Mouse (Mus musculus) thymus, adult 18-20 months (tissue): ENCODE data around the gene Focad.

ENCODE experiments used
- DNase-seq, 2 experiments: peaks; one replicate each; pipeline ENCODE4 v3.0.0; 2022; ENCODE audit warnings: mixed read lengths in 2 of 2

Focad gene

GRCm38 (mm10) chr4:88406887-88407696 lies 312.7 kb downstream of the Focad start:
- no peak for DNase-seq

DNA sequence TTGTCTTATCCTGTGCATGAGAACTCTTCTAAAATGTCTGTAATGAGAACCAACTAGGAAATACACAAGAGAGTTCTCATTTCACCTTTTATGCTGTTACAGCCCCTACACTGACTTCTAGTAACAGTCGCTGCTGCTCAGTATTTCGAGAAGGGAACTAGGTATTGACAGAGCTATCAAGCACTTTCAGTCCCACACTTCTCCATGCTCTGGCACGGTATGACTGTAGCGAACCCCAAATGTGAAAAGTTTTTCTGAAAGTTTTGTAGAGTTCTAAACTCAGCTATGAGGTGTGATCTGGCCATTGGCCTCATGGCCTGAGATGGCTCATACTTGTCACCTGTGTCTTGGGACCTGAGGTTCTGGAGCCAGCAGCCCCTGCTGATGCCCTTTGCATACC lies 314.9 kb downstream of the Focad start:
- no peak for DNase-seq

DNA sequence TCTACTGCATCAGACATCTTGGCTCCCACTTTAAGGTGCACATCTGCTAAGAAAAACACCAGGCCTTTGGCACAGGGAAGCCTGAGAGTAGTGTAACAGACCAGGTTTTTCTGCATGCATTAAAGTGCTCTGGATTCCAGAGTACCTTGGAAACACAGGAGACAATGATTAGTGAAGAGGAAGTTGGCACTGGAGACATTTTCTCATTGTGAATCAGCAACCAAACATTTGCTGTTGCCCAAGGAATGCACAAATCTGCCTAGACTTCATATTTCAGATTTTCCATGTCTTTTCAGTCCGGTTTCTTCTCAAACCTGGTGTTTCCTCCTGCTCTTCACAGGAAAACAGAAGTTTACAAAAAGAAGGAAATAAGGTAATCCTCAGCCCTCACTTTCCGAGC lies 317.9 kb downstream of the Focad start:
- DNase-seq = no peak

DNA sequence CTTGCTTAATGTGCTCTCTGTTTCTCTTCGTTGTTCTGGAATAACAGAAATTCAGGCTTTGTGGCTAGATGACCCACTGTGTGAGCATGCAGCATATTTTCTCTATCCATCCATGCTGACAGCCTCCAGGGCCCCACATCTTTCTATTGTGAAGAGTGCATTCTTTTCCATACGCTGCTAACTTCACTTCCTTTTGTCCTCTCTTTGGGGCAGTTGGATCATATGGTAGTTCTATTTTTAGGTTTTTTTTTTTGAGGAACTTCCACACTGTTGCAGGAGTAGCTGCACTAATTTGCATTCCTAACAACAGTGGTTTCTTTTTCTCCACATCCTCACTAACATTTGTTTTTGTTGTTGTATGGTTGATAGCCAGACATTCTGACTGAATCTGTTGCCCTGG lies 320.6 kb downstream of the Focad start:
- DNase-seq = no peak

DNA sequence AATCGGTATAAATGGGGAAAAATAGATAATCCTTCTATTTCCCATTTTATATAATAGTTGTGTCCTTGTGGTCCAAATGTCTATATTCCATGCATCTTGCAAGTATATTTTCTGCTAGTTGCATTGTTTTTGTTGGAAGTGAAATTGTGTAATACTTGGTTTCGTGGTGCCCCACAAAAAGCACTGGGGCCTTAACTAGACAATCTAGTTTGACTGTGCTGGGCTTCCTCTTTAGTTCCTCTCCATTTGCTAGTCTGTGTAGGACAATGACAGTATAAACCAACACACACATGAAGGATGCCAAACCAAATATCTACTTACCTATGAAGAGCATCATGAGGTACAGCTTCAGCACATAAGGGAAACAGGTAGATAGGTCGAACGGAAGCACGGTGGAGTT lies 324.9 kb downstream of the Focad start:
- no peak for DNase-seq

- no peak for DNase-seq
Observed at GRCm38 (mm10) chr4:88424563-88424962, 330.1 kb downstream of the Focad start.

- no peak for DNase-seq
Observed at GRCm38 (mm10) chr4:88427630-88428239, 333.3 kb downstream of the Focad start.

DNA sequence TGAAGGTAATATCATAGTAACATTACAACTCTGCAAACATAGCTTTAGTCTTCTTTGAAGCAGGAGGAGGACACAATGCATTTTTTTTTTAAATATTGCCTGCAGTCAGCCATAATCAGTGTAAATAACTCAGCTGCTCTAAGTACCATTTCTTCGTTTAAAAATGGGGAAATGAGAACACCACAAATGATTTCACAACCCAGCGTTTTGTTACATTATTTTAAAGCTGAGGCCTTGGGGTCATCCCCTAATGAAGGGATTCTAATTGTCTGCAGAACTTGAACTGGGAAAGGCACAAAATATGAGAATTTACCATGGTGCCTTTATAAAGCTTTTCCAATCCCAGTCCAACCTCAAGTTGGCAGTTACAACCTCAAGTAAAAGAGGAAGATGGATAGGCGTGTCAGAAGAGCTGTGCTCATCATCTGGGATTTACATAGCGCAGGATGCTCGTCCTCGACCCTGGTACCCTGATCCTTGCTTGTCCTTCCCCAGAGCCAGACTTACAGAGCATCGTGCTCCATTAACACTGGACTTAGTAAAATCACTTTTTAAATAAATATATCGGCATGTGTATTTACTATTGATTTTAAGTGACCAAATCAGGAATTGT lies 338.1 kb downstream of the Focad start:
- no peak for DNase-seq

GRCm38 (mm10) chr4:88436593-88437165 lies 342.2 kb downstream of the Focad start:
- DNase-seq = no peak

GRCm38 (mm10) chr4:88437166-88437565 lies 342.7 kb downstream of the Focad start:
- no peak for DNase-seq

- DNase-seq = no peak
Observed at GRCm38 (mm10) chr4:88437917-88438316, 343.5 kb downstream of the Focad start.

GRCm38 (mm10) chr4:88438326-88438989 lies 344.0 kb downstream of the Focad start, which contains the start of gene Hacd4:
TSS of gene Hacd4 (minus strand) at chr4:88438928.
- no peak for DNase-seq

DNA sequence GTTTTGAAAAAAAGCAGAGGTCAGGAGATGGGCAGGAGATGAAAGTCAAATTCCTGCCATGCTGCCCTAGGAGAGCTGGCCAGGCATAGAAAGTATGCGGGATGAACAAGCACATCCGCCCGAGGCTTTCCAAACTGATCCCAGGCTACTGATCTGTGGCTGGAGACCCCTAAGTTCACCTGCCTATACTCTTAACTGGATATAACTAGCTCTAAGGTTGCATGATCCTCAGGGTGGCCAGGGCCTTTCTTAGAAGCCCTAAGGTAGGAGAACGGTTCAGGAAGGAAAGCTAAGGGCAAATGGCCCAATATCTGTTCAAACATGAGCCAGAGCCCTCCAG lies 344.5 kb downstream of the Focad start:
- no peak for DNase-seq

- DNase-seq = no peak
Observed at GRCm38 (mm10) chr4:88439669-88440123, 345.3 kb downstream of the Focad start.

GRCm38 (mm10) chr4:88440814-88441213 lies 346.4 kb downstream of the Focad start:
- DNase-seq = no peak

DNA sequence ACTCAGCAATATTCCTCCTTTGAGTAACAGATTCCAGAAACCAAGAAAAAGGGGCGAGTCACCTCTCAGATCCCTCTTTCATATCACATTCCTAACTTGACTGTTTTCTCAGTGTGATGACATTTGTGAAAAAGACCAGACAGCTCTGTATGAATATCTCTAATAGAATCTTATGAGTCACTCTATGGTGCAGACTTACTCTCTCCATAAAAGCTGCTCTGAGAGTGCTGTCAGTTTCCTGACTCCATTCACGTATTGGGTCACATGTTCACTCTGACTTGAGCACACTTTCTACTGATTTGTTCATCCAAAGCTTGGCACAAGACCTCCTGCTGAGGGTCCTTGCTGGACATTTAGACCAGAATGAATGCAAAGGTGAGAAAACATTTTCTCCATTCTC lies 354.5 kb downstream of the Focad start:
- DNase-seq = no peak

- DNase-seq = no peak
Observed at GRCm38 (mm10) chr4:88450087-88450765, 355.8 kb downstream of the Focad start.

DNA sequence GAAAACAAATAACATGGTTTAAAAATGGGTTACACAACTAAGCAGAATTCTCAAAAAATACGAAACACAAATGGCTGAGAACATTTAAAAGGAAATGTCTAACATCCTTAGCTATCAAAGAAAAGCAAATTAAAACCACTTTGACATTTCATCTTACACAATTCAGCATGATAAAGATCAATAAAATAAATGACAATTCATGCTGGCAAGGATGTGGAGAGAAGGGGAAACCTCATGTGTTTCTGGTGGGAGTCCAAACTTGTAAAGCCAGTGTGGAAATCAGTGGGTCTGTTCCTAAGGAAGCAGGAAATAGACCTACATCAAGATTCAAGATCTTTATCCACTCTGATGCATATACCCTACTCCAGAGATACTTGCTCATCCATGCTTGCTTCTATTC lies 363.7 kb downstream of the Focad start:
- DNase-seq = no peak

DNA sequence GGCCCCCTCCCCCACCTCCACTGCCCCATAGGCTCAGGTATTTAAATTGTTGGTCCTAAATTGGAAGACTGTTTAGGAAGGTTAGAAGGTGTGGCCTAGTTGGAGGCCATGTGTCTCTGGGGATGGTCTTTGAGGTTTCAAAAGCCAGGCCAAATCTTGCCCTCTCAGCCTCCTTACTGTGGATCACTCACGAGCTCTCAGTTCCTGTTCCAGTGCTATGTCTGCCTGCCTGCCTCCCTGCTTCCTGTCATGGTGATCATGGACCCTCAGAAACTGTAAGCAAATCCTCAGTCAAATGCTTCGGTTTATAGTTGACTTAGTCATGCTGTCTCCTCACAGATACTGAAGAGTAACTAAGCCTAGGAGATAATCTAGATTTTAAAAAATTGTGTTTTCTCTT lies 364.2 kb downstream of the Focad start:
- DNase-seq = no peak
